Mouse (Mus musculus) hindlimb bud, embryonic 11.5 days (tissue): ENCODE data around the gene Mad2l2.
A peak's percentile ranks its signal among the peaks of the same experiment; 100 is the strongest.

Source experiments
- DNase-seq: peaks from one replicate; pipeline ENCODE4 v3.0.0-alpha.2; 2012; ENCODE audit warnings: low read depth, low spot score; ENCODE audit errors: extremely low spot score

Gene Mad2l2

GRCm38 (mm10) chr4:148140098-148141011 lies 10.2 kb downstream of the Mad2l2 start:
- DNase-seq, result peak; percentile 92

- DNase-seq, result no peak
These were observed 13.5 kb downstream of the Mad2l2 start for GRCm38 (mm10) chr4:148143721-148144120.

GRCm38 (mm10) chr4:148147714-148148113 lies 17.5 kb downstream of the Mad2l2 start:
- DNase-seq, result no peak

- no peak for DNase-seq
These were observed 19.4 kb downstream of the Mad2l2 start for GRCm38 (mm10) chr4:148149540-148149939.

GRCm38 (mm10) chr4:148150242-148150641 lies 20.1 kb downstream of the Mad2l2 start:
- no peak for DNase-seq

GRCm38 (mm10) chr4:148150953-148151266 lies 20.7 kb downstream of the Mad2l2 start:
- no peak for DNase-seq

- no peak for DNase-seq
These were observed 21.3 kb downstream of the Mad2l2 start, which contains the start of gene Fbxo6 for GRCm38 (mm10) chr4:148151267-148152168. Fbxo6 (minus strand) TSS chr4:148152140.

GRCm38 (mm10) chr4:148152547-148152946 lies 22.4 kb downstream of the Mad2l2 start:
- DNase-seq, result no peak

GRCm38 (mm10) chr4:148154006-148154405 lies 23.8 kb downstream of the Mad2l2 start:
- no peak for DNase-seq

- no peak for DNase-seq
These were observed 24.8 kb downstream of the Mad2l2 start for GRCm38 (mm10) chr4:148154982-148155381.

GRCm38 (mm10) chr4:148158436-148159348 lies 28.5 kb downstream of the Mad2l2 start:
- no peak for DNase-seq

GRCm38 (mm10) chr4:148159544-148160435 lies 29.6 kb downstream of the Mad2l2 start:
- no peak for DNase-seq

GRCm38 (mm10) chr4:148160436-148161390 lies 30.5 kb downstream of the Mad2l2 start, which contains the start of the genes Fbxo44 and Fbxo2:
Fbxo44 (minus strand) TSS chr4:148160482.
Fbxo2 (plus strand) TSS chr4:148160621.
- DNase-seq, result no peak

GRCm38 (mm10) chr4:148164002-148164439 lies 33.8 kb downstream of the Mad2l2 start:
- no peak for DNase-seq

- no peak for DNase-seq
These were observed 34.3 kb downstream of the Mad2l2 start for GRCm38 (mm10) chr4:148164461-148164860.

- DNase-seq, result no peak
These were observed 35.4 kb downstream of the Mad2l2 start for GRCm38 (mm10) chr4:148165551-148165950.

- DNase-seq, result no peak
These were observed 36.2 kb downstream of the Mad2l2 start for GRCm38 (mm10) chr4:148166431-148166830.

- no peak for DNase-seq
These were observed 36.8 kb downstream of the Mad2l2 start for GRCm38 (mm10) chr4:148166986-148167385.
